Mouse (Mus musculus) hindbrain, embryonic 16.5 days (tissue): ENCODE measurements around the gene Eef1a2. TPM values are rescaled to one million over a fixed set of nuclear protein-coding genes. Genes with fewer than 3 reads are reported as not detected.
A peak's percentile ranks its signal among the peaks of the same experiment; 100 is the strongest.

Experiments used
- ATAC-seq: fragments of 200-750 bp; cut with Nextera tagmentation; 2 replicates; pipeline ENCODE4 v1.8.0; 2017; ENCODE audit warnings: moderate TSS enrichment, moderate library complexity
- H3K27ac ChIP-seq: fragments of 300-500 bp; sonication (generic); 2 replicates; pipeline ENCODE4 v1.5.1; 2014; ENCODE audit warnings: low read depth, mild to moderate bottlenecking, control low read depth, low read length, moderate library complexity
- H3K27me3 ChIP-seq: fragments of 300-500 bp; sonication (generic); replicated peaks from 2 replicates; pipeline ENCODE4 v1.6.1; 2014; ENCODE audit warnings: low read length; ENCODE audit not compliant: control insufficient read depth, insufficient read depth
- H3K36me3 ChIP-seq: fragments of 300-500 bp; sonication (generic); 2 replicates; pipeline ENCODE4 v1.6.1; 2014; ENCODE audit warnings: mild to moderate bottlenecking, low read length, moderate library complexity, mixed read lengths; ENCODE audit not compliant: control insufficient read depth, insufficient read depth
- H3K4me1 ChIP-seq: fragments of 300-500 bp; sonication (generic); 2 replicates; pipeline ENCODE4 v1.6.1; 2014; ENCODE audit warnings: low read depth, low read length; ENCODE audit not compliant: control insufficient read depth, insufficient read depth
- H3K4me2 ChIP-seq: fragments of 300-500 bp; sonication (generic); 2 replicates; pipeline ENCODE4 v1.6.1; 2014; ENCODE audit warnings: mild to moderate bottlenecking, low read length, control low read depth, moderate library complexity
- H3K4me3 ChIP-seq: fragments of 300-500 bp; sonication (generic); 2 replicates; pipeline ENCODE4 v1.5.1; 2014; ENCODE audit warnings: mild to moderate bottlenecking, low read length, control low read depth, moderate library complexity
- H3K9ac ChIP-seq: fragments of 300-500 bp; sonication (generic); 2 replicates; pipeline ENCODE4 v1.6.1; 2014; ENCODE audit warnings: low read depth, mild to moderate bottlenecking, control low read depth, low read length, moderate library complexity
- H3K9me3 ChIP-seq: fragments of 300-500 bp; sonication (generic); 2 replicates; pipeline ENCODE4 v1.6.1; 2014; ENCODE audit warnings: mild to moderate bottlenecking, low read length, moderate library complexity; ENCODE audit not compliant: control insufficient read depth
- WGBS: fragments of 180-500 bp; shearing (Covaris S2); extraction: QIAGEN DNeasy Blood & Tissue Kit; methylation state at CpG from one replicate; pipeline ENCODE4 v1.1.7; 2014; 5-methylcytosine and 5-hydroxymethylcytosine counted together
- polyA plus RNA-seq: library from polyadenylated mRNA; unstranded; fragments of >200 nt; fragmentation: Nextera tagmentation; extraction: Ambion mirVana; gene quantifications from 2 replicates; pipeline ENCODE4 v1.2.1, GENCODE M21; 2015

Gene Eef1a2
- polyA plus RNA-seq, 1 experiment from 2014 or later = 5.4 TPM

GRCm38 (mm10) chr2:181111665-181112064 is 45.1 kb downstream of the Eef1a2 start:
- Histone ChIP-seq H3K4me2 (no peak overlapping the region), H3K27ac (no peak overlapping the region), H3K9me3 (no peaks in the 10 kb centered on the region), H3K36me3 (peaks cover 12% of the 10 kb centered on the region), H3K4me1 (peaks cover 14% of the 10 kb centered on the region), H3K9ac (no peak overlapping the region), H3K4me3 (no peak overlapping the region), H3K27me3 (no peaks in the 10 kb centered on the region)
- ATAC-seq = no peak
- 100% methylated on average over 1 of the region's 1 CpGs for WGBS

GRCm38 (mm10) chr2:181104111-181104510 is 52.7 kb downstream of the Eef1a2 start:
- peaks cover 8% of the 10 kb centered on the region; the same call in 1 of the 2 replicates for H3K36me3 ChIP-seq
- WGBS = 68% methylated on average over 2 of the region's 2 CpGs

GRCm38 (mm10) chr2:181102161-181102560 is 54.7 kb downstream of the Eef1a2 start:
- no peaks in the 10 kb centered on the region for H3K27me3 ChIP-seq
- H3K4me1 ChIP-seq = no peaks in the 10 kb centered on the region
- 0 out of 2 replicates have a peak, but pooled peaks cover 4% of the 10 kb centered on the region for H3K36me3 ChIP-seq
- H3K27ac ChIP-seq = no peak overlapping the region
- no peak overlapping the region for H3K4me2 ChIP-seq
- H3K9me3 ChIP-seq = no peaks in the 10 kb centered on the region
- 8% methylated on average over 2 of the region's 2 CpGs for WGBS
- H3K4me3 ChIP-seq = no peak overlapping the region
- ATAC-seq = peak; percentile 62
- H3K9ac ChIP-seq = no peak overlapping the region

More at GRCm38 (mm10) chr2:181104111-181104510, 52.7 kb downstream of the Eef1a2 start:
- Histone ChIP-seq H3K4me3 (no peak overlapping the region), H3K9ac (no peak overlapping the region), H3K4me1 (no peaks in the 10 kb centered on the region), H3K4me2 (no peak overlapping the region), H3K9me3 (no peaks in the 10 kb centered on the region), H3K27ac (no peak overlapping the region), H3K27me3 (no peaks in the 10 kb centered on the region)
- ATAC-seq = no peak

- Histone ChIP-seq H3K4me3 (no peak overlapping the region), H3K4me2 (no peak overlapping the region), H3K27ac (no peak overlapping the region), H3K36me3 (0 out of 2 replicates have a peak, but pooled peaks cover 4% of the 10 kb centered on the region), H3K9me3 (no peaks in the 10 kb centered on the region), H3K9ac (no peak overlapping the region), H3K27me3 (no peaks in the 10 kb centered on the region), H3K4me1 (no peaks in the 10 kb centered on the region)
- no peak for ATAC-seq
- 54% methylated on average over 1 of the region's 1 CpGs for WGBS
These were observed 55.2 kb downstream of the Eef1a2 start for GRCm38 (mm10) chr2:181101626-181102025.

GRCm38 (mm10) chr2:181100087-181100486 is 56.7 kb downstream of the Eef1a2 start:
- H3K4me3 ChIP-seq = no peak overlapping the region
- no peaks in the 10 kb centered on the region for H3K27me3 ChIP-seq
- no peak overlapping the region for H3K9ac ChIP-seq
- no peaks in the 10 kb centered on the region for H3K4me1 ChIP-seq
- no peak for ATAC-seq
- no peak overlapping the region for H3K27ac ChIP-seq
- H3K9me3 ChIP-seq = no peaks in the 10 kb centered on the region
- WGBS = 90% methylated on average over 2 of the region's 2 CpGs
- peaks cover 4% of the 10 kb centered on the region; the same call in 1 of the 2 replicates for H3K36me3 ChIP-seq
- no peak overlapping the region for H3K4me2 ChIP-seq

Other genes with a start within 250 kb of the Eef1a2 start
- 12.0 and 33.7 TPM in 2 replicates for gene Ythdf1, start 236.1 kb downstream of the Eef1a2 start, polyA plus RNA-seq
- 0.13 and 0.26 TPM in 2 replicates for gene Birc7, start 228.0 kb downstream of the Eef1a2 start, polyA plus RNA-seq
- gene Nkain4, start 202.3 kb downstream of the Eef1a2 start, polyA plus RNA-seq = 106 and 107 TPM in 2 replicates
- 121 and 123 TPM in 2 replicates for gene Arfgap1, start 189.8 kb downstream of the Eef1a2 start, polyA plus RNA-seq
- 0.04 and 0.27 TPM in 2 replicates for gene Col20a1, start 170.5 kb downstream of the Eef1a2 start, polyA plus RNA-seq
- gene Chrna4, start 113.5 kb downstream of the Eef1a2 start, polyA plus RNA-seq = 40.4 and 43.8 TPM in 2 replicates
- 41.4 and 47.3 TPM in 2 replicates for gene Kcnq2, start 21.7 kb downstream of the Eef1a2 start, polyA plus RNA-seq
- 380 and 389 TPM in 2 replicates for gene Ppdpf, start 30.2 kb upstream of the Eef1a2 start, polyA plus RNA-seq
- gene Ptk6, start 45.8 kb upstream of the Eef1a2 start, polyA plus RNA-seq = not detected in 2 replicates
- gene Srms, start 56.2 kb upstream of the Eef1a2 start, polyA plus RNA-seq = 0.21 and 0.35 TPM in 2 replicates
- 0.26 TPM in 2 replicates for gene Fndc11, start 63.0 kb upstream of the Eef1a2 start, polyA plus RNA-seq
- gene Helz2, start 85.0 kb upstream of the Eef1a2 start, polyA plus RNA-seq = 0.37 and 0.44 TPM in 2 replicates
- gene Gmeb2, start 131.0 kb upstream of the Eef1a2 start, polyA plus RNA-seq = 13.0 and 15.6 TPM in 2 replicates
- gene Stmn3, start 157.5 kb upstream of the Eef1a2 start, polyA plus RNA-seq = 1,680 and 1,967 TPM in 2 replicates
- 33.7 and 38.2 TPM in 2 replicates for gene Rtel1, start 162.7 kb upstream of the Eef1a2 start, polyA plus RNA-seq
- 75.0 and 83.7 TPM in 2 replicates for gene Zgpat, start 207.9 kb upstream of the Eef1a2 start, polyA plus RNA-seq
- gene Arfrp1, start 208.4 kb upstream of the Eef1a2 start, polyA plus RNA-seq = 83.5 and 87.2 TPM in 2 replicates
- gene Lime1, start 223.1 kb upstream of the Eef1a2 start, polyA plus RNA-seq = 46.4 and 56.5 TPM in 2 replicates